Mouse (Mus musculus): ENCODE data around the gene Ly6g6f. TPM values are rescaled to one million over a fixed set of nuclear protein-coding genes. Genes with fewer than 3 reads are reported as not detected.
A peak's percentile ranks its signal among the peaks of the same experiment; 100 is the strongest.

Gene Ly6g6f
- polyA plus RNA-seq, 1 experiment from 2014 or later: 0.18 TPM

DNA sequence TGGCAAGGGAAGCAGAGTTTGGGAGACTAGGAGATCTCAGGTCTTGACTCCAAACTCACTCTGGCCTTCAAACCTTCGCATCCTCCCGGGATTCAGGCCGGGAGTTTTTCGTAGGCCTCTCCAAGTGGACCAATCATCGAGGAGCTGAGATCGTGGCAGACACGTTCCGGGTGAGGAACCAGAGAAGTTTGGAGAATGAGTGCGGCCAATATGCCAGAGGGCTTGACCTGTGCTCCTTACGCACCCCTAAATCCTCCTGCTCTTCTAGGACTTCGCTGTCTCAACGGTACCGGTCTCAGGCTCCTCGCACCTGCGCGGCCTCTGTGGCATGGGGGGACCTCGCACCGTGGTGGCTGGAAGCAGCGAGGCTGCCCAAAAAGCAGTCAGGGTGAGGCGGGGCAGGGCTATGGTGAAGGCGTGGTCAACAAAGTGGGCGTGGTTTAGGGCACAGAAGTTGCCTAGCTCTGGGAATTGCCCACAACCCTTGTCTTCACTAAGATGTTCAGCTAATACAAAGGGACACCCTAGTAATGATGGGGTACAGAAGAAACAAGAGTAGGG, 24.6 kb downstream of the Ly6g6f start:
- Histone ChIP-seq H3K4me1 (peaks cover 37% of the 10 kb centered on the region), H3K9ac (peak overlapping the region; percentile 83), H3K4me2 (peak overlapping the region; percentile 96), H3K27me3 (peaks cover 26% of the 10 kb centered on the region), H3K4me3 (peak overlapping the region; percentile 76), H3K27ac (no peak overlapping the region; the same call in 1 of the 2 replicates), H3K36me3 (peaks cover 59% of the 10 kb centered on the region), H3K9me3 (no peaks in the 10 kb centered on the region)
- no peak for ATAC-seq (ENCODE audit: insufficient number of reproducible peaks, insufficient read depth, low FRiP score, low TSS enrichment, low read depth)
- 57% methylated on average over 22 of the region's 22 CpGs for WGBS

GRCm38 (mm10) chr17:35060071-35060470, 25.3 kb downstream of the Ly6g6f start:
- Histone ChIP-seq H3K9ac (peak overlapping the region; percentile 83), H3K4me2 (peak overlapping the region; percentile 96), H3K27ac (peak overlapping the region; percentile 44; the same call in 1 of the 2 replicates), H3K9me3 (no peaks in the 10 kb centered on the region), H3K4me3 (peak overlapping the region; percentile 76), H3K36me3 (peaks cover 67% of the 10 kb centered on the region), H3K27me3 (peaks cover 18% of the 10 kb centered on the region), H3K4me1 (peaks cover 31% of the 10 kb centered on the region)
- ATAC-seq (ENCODE audit: insufficient number of reproducible peaks, insufficient read depth, low FRiP score, low TSS enrichment, low read depth): no peak
- 24% methylated on average over 14 of the region's 14 CpGs for WGBS

DNA sequence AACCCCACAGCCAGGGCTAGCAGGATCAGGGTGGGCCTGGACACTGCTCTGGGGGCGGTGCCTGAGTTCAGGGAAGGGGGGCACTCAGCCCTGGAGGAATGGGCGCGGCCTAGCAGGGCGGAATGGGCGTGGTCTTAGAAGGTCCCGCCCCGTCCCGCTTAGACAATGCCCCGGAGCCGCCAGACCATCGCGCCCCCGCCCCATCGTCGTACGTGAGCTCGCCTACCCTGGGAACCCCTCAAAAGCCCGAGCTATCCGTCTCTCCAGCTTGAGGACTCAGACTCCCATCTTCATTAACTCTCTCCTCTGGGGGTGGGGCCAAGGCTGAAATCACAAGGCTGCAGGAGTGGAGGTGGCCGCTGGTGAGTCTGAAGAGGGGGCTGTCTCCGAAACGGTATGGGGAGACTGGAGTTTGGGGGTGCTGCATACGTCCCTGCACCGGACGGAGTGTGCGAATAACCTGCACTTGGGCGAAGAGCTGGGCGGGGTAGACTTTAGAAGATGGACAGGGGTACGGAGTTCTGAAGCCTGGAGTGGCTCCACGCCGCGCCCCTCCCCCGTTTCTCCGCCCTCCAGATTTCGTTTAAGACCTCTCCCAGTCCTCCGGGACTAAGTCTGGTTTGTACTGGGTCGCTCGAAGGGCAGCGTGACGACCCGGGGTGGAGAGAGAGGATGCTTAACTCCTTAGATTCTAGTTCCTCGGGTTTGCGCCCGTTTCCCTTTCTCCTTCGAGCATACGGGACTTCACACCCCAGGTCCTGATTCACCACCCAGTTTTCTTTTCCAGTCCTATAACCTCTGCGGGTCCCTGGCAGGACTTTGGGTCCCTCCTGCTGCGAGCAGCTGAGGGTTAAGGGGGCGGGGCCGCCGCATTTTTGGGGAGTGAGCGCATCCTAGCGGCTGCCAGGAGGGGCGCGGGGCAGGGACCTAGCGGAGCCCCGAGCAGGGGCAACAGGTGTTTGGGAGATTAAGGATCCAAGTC, 26.2 kb downstream of the Ly6g6f start, which contains the start of gene Ddah2:
Ddah2 (plus strand) TSS at position 125 of the 982 bp plus-strand sequence.
- H3K9me3 ChIP-seq: no peaks in the 10 kb centered on the region

GRCm38 (mm10) chr17:35058316-35058715, 27.1 kb downstream of the Ly6g6f start:
- H3K9ac ChIP-seq: peak overlapping the region; percentile 83; the same call in 1 of the 2 replicates
- H3K4me2 ChIP-seq: peak overlapping the region; percentile 96
- WGBS: 59% methylated on average over 9 of the region's 9 CpGs
- peaks cover under 1% of the 10 kb centered on the region; the same call in 1 of the 2 replicates for H3K27me3 ChIP-seq
- H3K27ac ChIP-seq: peak overlapping the region; percentile 92
- no peak for ATAC-seq (ENCODE audit: insufficient number of reproducible peaks, insufficient read depth, low FRiP score, low TSS enrichment, low read depth)
- no peaks in the 10 kb centered on the region for H3K9me3 ChIP-seq
- H3K4me1 ChIP-seq: peaks cover 20% of the 10 kb centered on the region
- peaks cover 80% of the 10 kb centered on the region for H3K36me3 ChIP-seq
- peak overlapping the region; percentile 76; the same call in 1 of the 2 replicates for H3K4me3 ChIP-seq

More for the DNA sequence above, 26.2 kb downstream of the Ly6g6f start, which contains the start of gene Ddah2:
- peak; percentile 86 for ATAC-seq (ENCODE audit: insufficient number of reproducible peaks, insufficient read depth, low FRiP score, low TSS enrichment, low read depth)
- Histone ChIP-seq H3K4me2 (peak within 1 kb of the TSS; percentile 96), H3K27me3 (peaks cover 10% of the 10 kb centered on the region; the same call in 1 of the 2 replicates), H3K27ac (peak within 1 kb of the TSS; percentile 92), H3K9ac (peak within 1 kb of the TSS; percentile 83), H3K36me3 (peaks cover 73% of the 10 kb centered on the region), H3K4me3 (peak within 1 kb of the TSS; percentile 76), H3K4me1 (peaks cover 22% of the 10 kb centered on the region)
- under 1% methylated on average over 57 of the region's 57 CpGs for WGBS

- 81% methylated on average over 3 of the region's 3 CpGs for WGBS
- Histone ChIP-seq H3K27ac (no peak overlapping the region), H3K4me3 (no peak overlapping the region), H3K27me3 (no peaks in the 10 kb centered on the region), H3K9me3 (no peaks in the 10 kb centered on the region), H3K4me2 (no peak overlapping the region), H3K4me1 (peaks cover 29% of the 10 kb centered on the region), H3K36me3 (peaks cover 79% of the 10 kb centered on the region), H3K9ac (no peak overlapping the region)
- ATAC-seq (ENCODE audit: insufficient number of reproducible peaks, insufficient read depth, low FRiP score, low TSS enrichment, low read depth): no peak
Observed at GRCm38 (mm10) chr17:35057090-35057489, 28.3 kb downstream of the Ly6g6f start.

DNA sequence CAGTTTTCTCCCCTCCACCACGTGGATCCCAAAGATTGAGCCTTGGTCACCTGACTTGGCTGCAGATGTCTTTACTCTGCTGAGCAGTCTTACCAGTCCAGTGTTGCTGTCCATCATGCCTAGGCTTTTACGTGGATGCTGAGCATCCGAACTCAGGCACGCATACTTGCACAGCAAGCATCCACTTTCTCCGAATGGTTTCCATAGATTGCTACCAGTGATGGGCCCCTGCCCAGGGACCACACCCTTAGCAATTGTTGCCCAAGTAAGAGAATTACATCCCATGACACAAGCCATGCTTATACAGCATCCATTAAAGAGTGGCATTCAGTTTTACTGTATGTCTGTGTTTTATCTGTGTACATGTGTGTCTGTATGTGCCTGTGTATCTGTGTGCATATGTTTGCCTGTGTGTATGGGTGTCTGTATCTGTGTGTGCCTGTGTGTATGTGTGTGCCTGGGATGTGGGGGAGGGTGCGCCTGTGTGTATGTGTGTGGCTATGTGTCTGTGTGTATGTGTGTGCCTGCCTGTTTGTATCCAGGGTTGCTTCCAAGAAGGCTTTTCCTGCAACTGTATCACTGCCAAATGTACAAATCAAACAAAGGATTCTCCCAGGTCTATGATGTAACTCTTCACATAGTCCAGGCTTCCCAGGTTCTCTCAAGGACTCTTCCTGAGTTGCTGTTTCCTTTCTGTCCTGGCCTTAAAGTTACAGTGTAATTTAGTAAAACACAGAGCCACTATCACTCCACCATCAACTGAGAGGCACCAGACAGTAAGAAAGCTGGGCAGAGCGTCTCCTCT, 29.5 kb downstream of the Ly6g6f start:
- peaks cover 30% of the 10 kb centered on the region for H3K4me1 ChIP-seq
- no peak overlapping the region for H3K27ac ChIP-seq
- 92% methylated on average over 7 of the region's 7 CpGs for WGBS
- H3K9me3 ChIP-seq: no peaks in the 10 kb centered on the region
- no peak overlapping the region for H3K4me3 ChIP-seq
- no peak overlapping the region for H3K9ac ChIP-seq
- peaks cover 68% of the 10 kb centered on the region for H3K36me3 ChIP-seq
- ATAC-seq (ENCODE audit: insufficient number of reproducible peaks, insufficient read depth, low FRiP score, low TSS enrichment, low read depth): no peak
- no peaks in the 10 kb centered on the region for H3K27me3 ChIP-seq
- H3K4me2 ChIP-seq: no peak overlapping the region

GRCm38 (mm10) chr17:35052271-35052798, 33.1 kb downstream of the Ly6g6f start:
- H3K4me1 ChIP-seq: peaks cover 41% of the 10 kb centered on the region
- no peak for ATAC-seq (ENCODE audit: insufficient number of reproducible peaks, insufficient read depth, low FRiP score, low TSS enrichment, low read depth)
- 78% methylated on average over 12 of the region's 12 CpGs for WGBS
- H3K36me3 ChIP-seq: peaks cover 48% of the 10 kb centered on the region
- H3K4me3 ChIP-seq: peak overlapping the region; percentile 67
- peak overlapping the region; percentile 99 for H3K27ac ChIP-seq
- no peaks in the 10 kb centered on the region for H3K9me3 ChIP-seq
- H3K27me3 ChIP-seq: no peaks in the 10 kb centered on the region
- H3K4me2 ChIP-seq: peak overlapping the region; percentile 92
- peak overlapping the region; percentile 89 for H3K9ac ChIP-seq

DNA sequence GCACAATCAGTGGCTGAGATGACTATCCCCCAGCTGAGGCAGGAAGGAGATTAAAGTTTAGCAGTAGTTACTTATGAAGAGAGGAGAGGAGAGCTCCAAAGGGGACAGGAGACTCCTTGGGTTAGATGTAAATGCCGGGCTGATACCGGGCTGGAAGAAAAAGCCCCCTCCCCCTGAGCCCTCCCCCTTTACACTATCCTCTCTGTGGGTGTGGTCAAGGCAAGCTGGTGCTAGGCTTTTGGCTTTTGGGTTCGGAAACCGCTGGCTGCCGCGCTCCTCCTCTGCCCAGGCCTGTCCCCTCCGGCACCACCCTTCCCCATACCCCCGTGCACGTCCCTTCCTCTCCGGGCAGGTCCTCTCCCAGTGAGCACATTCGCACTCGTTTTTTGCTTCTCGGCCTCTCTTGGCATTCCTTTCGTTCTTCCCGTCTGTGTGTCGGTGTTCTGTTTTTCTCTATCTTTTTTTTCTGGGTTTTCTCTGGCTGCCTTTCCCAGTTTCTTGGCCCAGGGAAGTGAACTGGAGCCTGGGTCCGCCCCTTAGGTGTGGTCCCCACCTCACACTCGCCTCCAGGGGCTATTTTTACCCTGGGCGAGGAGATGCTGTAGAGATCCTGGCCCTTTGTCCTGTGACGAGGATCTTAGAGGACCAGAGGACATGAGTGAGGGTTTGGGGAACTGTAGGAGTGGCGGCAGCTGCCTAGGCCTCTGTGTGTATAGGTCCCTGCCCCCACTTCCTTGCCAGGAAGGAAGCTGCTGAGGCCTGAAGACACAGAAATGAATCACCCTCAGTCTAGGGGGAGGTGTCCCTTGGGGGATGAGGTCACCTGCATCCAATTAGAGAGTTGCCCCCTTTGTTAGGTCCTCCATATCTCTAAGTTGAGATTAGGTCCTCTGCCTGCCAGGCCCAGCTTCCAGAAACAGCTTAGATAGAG, 34.0 kb downstream of the Ly6g6f start:
- WGBS: 2% methylated on average over 21 of the region's 21 CpGs
- H3K9ac ChIP-seq: peak overlapping the region; percentile 89
- peak overlapping the region; percentile 92 for H3K4me2 ChIP-seq
- H3K9me3 ChIP-seq: no peaks in the 10 kb centered on the region
- no peaks in the 10 kb centered on the region for H3K27me3 ChIP-seq
- H3K4me3 ChIP-seq: peak overlapping the region; percentile 67
- H3K27ac ChIP-seq: peak overlapping the region; percentile 99
- peaks cover 47% of the 10 kb centered on the region for H3K4me1 ChIP-seq
- H3K36me3 ChIP-seq: peaks cover 41% of the 10 kb centered on the region
- 0 out of 2 replicates have a peak, but pooled peaks have one; percentile 9 for ATAC-seq (ENCODE audit: insufficient number of reproducible peaks, insufficient read depth, low FRiP score, low TSS enrichment, low read depth)

DNA sequence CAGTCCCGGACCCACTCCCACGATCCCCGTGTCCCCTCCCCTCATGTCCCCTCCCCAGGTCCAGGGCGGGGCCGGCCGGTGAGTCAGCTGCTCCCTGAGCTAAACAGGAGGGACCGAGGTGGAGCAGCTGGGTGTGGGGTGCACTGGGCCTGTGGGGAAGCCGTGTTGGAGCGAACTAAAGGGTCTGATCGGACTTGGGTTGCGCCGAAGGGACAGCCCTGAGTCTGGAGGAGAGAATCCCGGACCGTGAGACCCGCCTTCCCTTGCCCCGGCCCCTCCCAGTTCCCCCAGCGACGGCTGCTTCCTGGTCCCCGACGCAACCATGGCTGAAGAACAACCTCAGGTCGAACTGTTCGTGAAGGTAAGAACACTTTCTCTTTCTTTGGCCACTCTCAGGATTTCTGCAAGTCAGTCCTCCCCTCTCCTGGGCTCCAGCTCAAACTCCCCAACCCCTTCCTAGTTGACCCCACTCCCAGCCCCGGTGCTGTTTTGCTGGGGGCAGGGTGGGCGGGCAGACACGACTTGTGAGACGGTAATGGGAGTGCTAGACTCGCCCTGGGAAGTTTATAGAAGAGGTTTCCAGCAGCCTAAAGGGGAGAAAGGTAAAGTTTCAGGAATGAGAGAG, 35.2 kb downstream of the Ly6g6f start:
- Histone ChIP-seq H3K4me3 (peak overlapping the region; percentile 67), H3K27me3 (no peaks in the 10 kb centered on the region), H3K4me1 (peaks cover 57% of the 10 kb centered on the region), H3K27ac (peak overlapping the region; percentile 99), H3K9ac (peak overlapping the region; percentile 89), H3K4me2 (peak overlapping the region; percentile 92), H3K9me3 (no peaks in the 10 kb centered on the region), H3K36me3 (peaks cover 29% of the 10 kb centered on the region)
- no peak for ATAC-seq (ENCODE audit: insufficient number of reproducible peaks, insufficient read depth, low FRiP score, low TSS enrichment, low read depth)
- WGBS: 0% methylated on average over 27 of the region's 27 CpGs

Data from embryonic facial prominence, embryonic 13.5 days (tissue).